ENCODE assay signal across 20 mouse cellular contexts in genomic region chr4:16944901-16945300, GRCm38 (mm10).
DNase-seq lines count a peak whose midpoint lies in the region; ATAC-seq lines count a peak whose summit lies in the region.
"Had no signal": no experiment of that assay in that cellular context is flagged by ENCODE, and none has a peak within 500 bp of the region (broad histone marks: within the 10 kb centered on the region; RNA-seq: fewer than 3 reads in every experiment).

No protein-coding gene starts in this region.

- no peak overlapping the region for H3K4me2 ChIP-seq in embryonic facial prominence, embryonic 11.5 days (ENCODE audit: low read depth, low read length)
- no peak overlapping the region for H3K4me2 ChIP-seq in midbrain, embryonic 12.5 days (replicated peaks)
- no peak overlapping the region for H3K4me2 ChIP-seq in midbrain, embryonic 16.5 days (ENCODE audit: low read length)
- H3K4me2 ChIP-seq: embryonic facial prominence, embryonic 12.5 days; forebrain, embryonic 13.5 days; heart, embryonic 12.5 days; hindbrain, embryonic 15.5 days had no signal

- no peaks in the 10 kb centered on the region for H3K27me3 ChIP-seq in embryonic facial prominence, embryonic 11.5 days (ENCODE audit: control insufficient read depth, insufficient read depth, low read length)
- no peaks in the 10 kb centered on the region for H3K27me3 ChIP-seq in embryonic facial prominence, embryonic 10.5 days (replicated peaks; ENCODE audit: low read depth, poor library complexity, severe bottlenecking)
- H3K27me3 ChIP-seq in midbrain, embryonic 12.5 days = no peaks in the 10 kb centered on the region
- no peaks in the 10 kb centered on the region for H3K27me3 ChIP-seq in midbrain, embryonic 16.5 days (ENCODE audit: control insufficient read depth, insufficient read depth, low read depth, low read length)
- H3K27me3 ChIP-seq: embryonic facial prominence, embryonic 12.5 days; forebrain, embryonic 13.5 days; heart, embryonic 12.5 days; hindbrain, embryonic 15.5 days; Patski had no signal

- H3K4me3 ChIP-seq in embryonic facial prominence, embryonic 11.5 days (ENCODE audit: low read depth, low read length) = no peak overlapping the region
- H3K4me3 ChIP-seq in embryonic facial prominence, embryonic 10.5 days = no peak overlapping the region
- no peak overlapping the region for H3K4me3 ChIP-seq in midbrain, embryonic 12.5 days
- no peak overlapping the region for H3K4me3 ChIP-seq in midbrain, embryonic 16.5 days (ENCODE audit: low read depth, low read length)
- H3K4me3 ChIP-seq: embryonic facial prominence, embryonic 12.5 days; forebrain, embryonic 13.5 days; heart, embryonic 12.5 days; hindbrain, embryonic 10.5 days; hindbrain, embryonic 15.5 days had no signal

- H3K9me3 ChIP-seq in embryonic facial prominence, embryonic 11.5 days (replicated peaks; ENCODE audit: control insufficient read depth, low read length) = no peaks in the 10 kb centered on the region
- H3K9me3 ChIP-seq in embryonic facial prominence, embryonic 10.5 days = no peaks in the 10 kb centered on the region
- H3K9me3 ChIP-seq in midbrain, embryonic 12.5 days = no peaks in the 10 kb centered on the region
- H3K9me3 ChIP-seq in midbrain, embryonic 16.5 days (replicated peaks; ENCODE audit: control insufficient read depth, low read length, poor library complexity, severe bottlenecking) = no peaks in the 10 kb centered on the region
- H3K9me3 ChIP-seq: embryonic facial prominence, embryonic 12.5 days; forebrain, embryonic 13.5 days; heart, embryonic 12.5 days; hindbrain, embryonic 10.5 days; hindbrain, embryonic 15.5 days had no signal

- ATAC-seq in embryonic facial prominence, embryonic 11.5 days (replicated peaks; ENCODE audit: insufficient number of reproducible peaks, low FRiP score, low TSS enrichment, low read depth) = no peak
- ATAC-seq in midbrain, embryonic 12.5 days (ENCODE audit: low FRiP score, low read depth) = peak; percentile 53; the same call in 1 of the 2 replicates
- no peak for ATAC-seq in midbrain, embryonic 16.5 days
- ATAC-seq: activated CD4-positive, CD25-positive, alpha-beta regulatory T cell, adult 4 months; forebrain, embryonic 13.5 days; inflammation-experienced regulatory T-cells, adult 6 months; Patski had no signal

- no peak overlapping the region for H3K9ac ChIP-seq in embryonic facial prominence, embryonic 11.5 days (replicated peaks; ENCODE audit: low read length)
- no peak overlapping the region for H3K9ac ChIP-seq in midbrain, embryonic 12.5 days (replicated peaks)
- H3K9ac ChIP-seq in midbrain, embryonic 16.5 days (ENCODE audit: low read depth, low read length) = no peak overlapping the region
- H3K9ac ChIP-seq: embryonic facial prominence, embryonic 12.5 days; forebrain, embryonic 13.5 days; heart, embryonic 12.5 days; hindbrain, embryonic 15.5 days had no signal

- 23% methylated on average over 4 of the region's 4 CpGs for WGBS in embryonic facial prominence, embryonic 11.5 days
- 33% methylated on average over 4 of the region's 4 CpGs for WGBS in embryonic facial prominence, embryonic 10.5 days
- WGBS in midbrain, embryonic 12.5 days = 17% methylated on average over 4 of the region's 4 CpGs
- WGBS in midbrain, embryonic 16.5 days = 13% methylated on average over 4 of the region's 4 CpGs

- H3K36me3 ChIP-seq in embryonic facial prominence, embryonic 11.5 days (replicated peaks; ENCODE audit: control insufficient read depth, insufficient read depth, low read depth, low read length) = no peaks in the 10 kb centered on the region
- H3K36me3 ChIP-seq in embryonic facial prominence, embryonic 10.5 days (replicated peaks) = no peaks in the 10 kb centered on the region
- H3K36me3 ChIP-seq in midbrain, embryonic 12.5 days = no peaks in the 10 kb centered on the region
- no peaks in the 10 kb centered on the region for H3K36me3 ChIP-seq in midbrain, embryonic 16.5 days (ENCODE audit: control insufficient read depth, insufficient read depth, low read length)
- H3K36me3 ChIP-seq: embryonic facial prominence, embryonic 12.5 days; heart, embryonic 12.5 days; hindbrain, embryonic 10.5 days; hindbrain, embryonic 15.5 days had no signal

- DNase-seq in embryonic facial prominence, embryonic 11.5 days (ENCODE audit: low spot score) = peak; percentile 24
- no peak for DNase-seq in embryonic facial prominence, embryonic 10.5 days (ENCODE audit: low spot score)
- DNase-seq in embryo, embryonic 11 days = peak; percentile 35
- peak; percentile 15 for DNase-seq in retina, embryonic 14.5 days (ENCODE audit: low spot score)
- no peak for DNase-seq in gastrocnemius, adult 18-20 months (ENCODE audit: low spot score)
- DNase-seq in thymus, postnatal 25 days = no peak
- DNase-seq: adrenal gland, postnatal 25 days; cerebellum, adult 2 months; gastrocnemius, postnatal 14 days; kidney, adult 11 months had no signal

- H3K4me1 ChIP-seq in embryonic facial prominence, embryonic 11.5 days (ENCODE audit: control insufficient read depth, insufficient read depth, low read length) = no peaks in the 10 kb centered on the region
- no peaks in the 10 kb centered on the region for H3K4me1 ChIP-seq in embryonic facial prominence, embryonic 10.5 days
- no peaks in the 10 kb centered on the region for H3K4me1 ChIP-seq in midbrain, embryonic 12.5 days
- H3K4me1 ChIP-seq in midbrain, embryonic 16.5 days (ENCODE audit: control insufficient read depth, insufficient read depth, low read length) = no peaks in the 10 kb centered on the region
- H3K4me1 ChIP-seq: embryonic facial prominence, embryonic 12.5 days; forebrain, embryonic 13.5 days; heart, embryonic 12.5 days; hindbrain, embryonic 10.5 days; hindbrain, embryonic 15.5 days had no signal

- H3K27ac ChIP-seq in embryonic facial prominence, embryonic 11.5 days (replicated peaks; ENCODE audit: low read depth, low read length) = no peak overlapping the region
- H3K27ac ChIP-seq in embryonic facial prominence, embryonic 10.5 days (replicated peaks) = no peak overlapping the region
- H3K27ac ChIP-seq in midbrain, embryonic 12.5 days (replicated peaks) = no peak overlapping the region
- no peak overlapping the region for H3K27ac ChIP-seq in midbrain, embryonic 16.5 days (ENCODE audit: low read length)
- H3K27ac ChIP-seq: embryonic facial prominence, embryonic 12.5 days; forebrain, embryonic 13.5 days; hindbrain, embryonic 10.5 days; hindbrain, embryonic 15.5 days had no signal

Comparison
In these comparisons a context has a peak if more than half of its experiments do, and no peak if none do; other contexts are left out.
1. DNase-seq: peak in embryonic facial prominence, embryonic 11.5 days (single experiment), embryo, embryonic 11 days (single experiment) and retina, embryonic 14.5 days (single experiment); none in embryonic facial prominence, embryonic 10.5 days (single experiment), gastrocnemius, adult 18-20 months (single experiment) and thymus, postnatal 25 days (single experiment).